Mouse (Mus musculus): Measurements from ENCODE around the gene Lrrc4. TPM values are rescaled to one million over a fixed set of nuclear protein-coding genes. Genes with fewer than 3 reads are reported as not detected.

The Lrrc4 gene
- polyA plus RNA-seq, 1 experiment from 2014 or later: 4.7 TPM

DNA sequence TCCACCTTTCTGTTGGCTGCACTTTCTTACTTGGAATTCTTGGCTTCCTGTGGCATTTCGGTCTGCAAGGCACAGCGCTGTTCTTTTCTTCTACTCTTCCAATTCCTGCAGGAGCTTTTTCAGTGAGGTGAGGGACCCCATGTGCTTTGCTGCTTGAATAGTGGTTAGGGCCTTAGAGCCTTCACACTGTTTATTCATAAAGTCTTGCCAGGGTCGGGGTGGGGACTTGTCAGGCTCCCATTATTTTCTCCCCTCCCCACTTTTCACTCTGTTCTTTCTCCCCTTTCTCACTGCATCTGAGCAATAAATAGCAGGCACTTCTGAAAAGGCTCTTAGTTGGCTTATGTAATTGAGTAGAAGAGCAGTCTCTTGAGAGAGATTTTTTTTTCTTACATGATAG, 213.2 kb downstream of the Lrrc4 start:
- 79% methylated on average over 3 of the region's 3 CpGs for WGBS
- Histone ChIP-seq H3K4me2 (replicated peaks; ENCODE audit: low read depth, low read length) (no peak overlapping the region), H3K27ac (ENCODE audit: low read depth, low read length) (no peak overlapping the region), H3K27me3 (ENCODE audit: control insufficient read depth, insufficient read depth, low read length) (no peaks in the 10 kb centered on the region), H3K9ac (ENCODE audit: low read depth, low read length) (no peak overlapping the region), H3K9me3 (ENCODE audit: control insufficient read depth, low read length) (no peaks in the 10 kb centered on the region), H3K4me3 (ENCODE audit: low read depth, low read length) (no peak overlapping the region), H3K36me3 (ENCODE audit: control insufficient read depth, insufficient read depth, low read length) (no peaks in the 10 kb centered on the region), H3K4me1 (replicated peaks; ENCODE audit: control insufficient read depth, insufficient read depth, low read length) (peaks cover 3% of the 10 kb centered on the region; the same call in 1 of the 2 replicates)
- ATAC-seq (ENCODE audit: low FRiP score) (no peak), DNase-seq (ENCODE audit: low spot score) (no peak)

DNA sequence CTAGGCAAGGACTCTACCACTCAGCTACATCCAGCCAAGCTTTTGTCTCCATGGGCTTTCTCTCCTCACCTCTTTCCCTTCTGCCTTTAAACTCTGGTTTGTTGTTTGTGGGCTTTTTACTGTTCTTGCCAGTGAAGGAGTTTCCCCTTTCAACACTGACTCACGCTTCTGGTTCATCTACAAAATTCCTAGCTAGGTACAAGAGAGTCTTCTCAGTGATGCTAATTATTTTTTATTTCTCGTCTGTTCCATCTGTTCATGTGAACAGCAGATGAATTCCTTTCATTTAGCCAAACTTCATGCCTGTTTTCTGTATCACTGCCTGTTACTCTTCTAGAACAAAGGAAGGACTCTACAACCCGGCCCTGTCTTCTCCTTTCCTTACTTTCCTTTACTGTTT, 215.6 kb downstream of the Lrrc4 start:
- Histone ChIP-seq H3K36me3 (ENCODE audit: control insufficient read depth, insufficient read depth, low read length) (no peaks in the 10 kb centered on the region), H3K4me3 (ENCODE audit: low read depth, low read length) (no peak overlapping the region), H3K27ac (ENCODE audit: low read depth, low read length) (no peak overlapping the region), H3K4me2 (replicated peaks; ENCODE audit: low read depth, low read length) (no peak overlapping the region), H3K9ac (ENCODE audit: low read depth, low read length) (no peak overlapping the region), H3K9me3 (ENCODE audit: control insufficient read depth, low read length) (no peaks in the 10 kb centered on the region), H3K27me3 (ENCODE audit: control insufficient read depth, insufficient read depth, low read length) (no peaks in the 10 kb centered on the region), H3K4me1 (replicated peaks; ENCODE audit: control insufficient read depth, insufficient read depth, low read length) (peaks cover 3% of the 10 kb centered on the region; the same call in 1 of the 2 replicates)
- no peak for ATAC-seq (ENCODE audit: low FRiP score)
- WGBS: 48% methylated on average over 3 of the region's 3 CpGs
- no peak for DNase-seq (ENCODE audit: low spot score)

DNA sequence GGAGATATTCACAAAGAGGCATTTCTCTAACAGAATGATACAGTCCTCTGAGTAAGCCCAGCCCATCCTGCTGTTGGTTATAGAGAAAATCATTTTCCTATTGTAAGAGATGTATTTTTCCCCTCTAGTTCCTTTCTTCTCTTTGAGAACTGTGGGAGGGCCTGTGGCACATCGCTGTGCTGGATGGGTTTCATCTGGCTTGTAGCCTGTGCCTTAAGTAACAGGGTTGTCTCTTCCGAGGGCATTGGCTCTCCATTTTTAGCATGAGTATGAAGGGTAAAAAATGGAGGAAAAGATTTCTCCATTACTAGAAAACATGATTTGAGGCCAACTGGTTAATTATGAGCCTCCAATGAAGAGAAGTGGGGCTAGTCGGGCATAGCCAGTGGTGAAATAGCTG, 216.1 kb downstream of the Lrrc4 start:
- Histone ChIP-seq H3K9me3 (ENCODE audit: control insufficient read depth, low read length) (no peaks in the 10 kb centered on the region), H3K27me3 (ENCODE audit: control insufficient read depth, insufficient read depth, low read length) (no peaks in the 10 kb centered on the region), H3K4me1 (replicated peaks; ENCODE audit: control insufficient read depth, insufficient read depth, low read length) (peaks cover 3% of the 10 kb centered on the region; the same call in 1 of the 2 replicates), H3K4me3 (ENCODE audit: low read depth, low read length) (no peak overlapping the region), H3K4me2 (replicated peaks; ENCODE audit: low read depth, low read length) (no peak overlapping the region), H3K9ac (ENCODE audit: low read depth, low read length) (no peak overlapping the region), H3K36me3 (ENCODE audit: control insufficient read depth, insufficient read depth, low read length) (no peaks in the 10 kb centered on the region), H3K27ac (ENCODE audit: low read depth, low read length) (no peak overlapping the region)
- 87% methylated on average over 3 of the region's 3 CpGs for WGBS
- ATAC-seq (ENCODE audit: low FRiP score) (no peak), DNase-seq (ENCODE audit: low spot score) (no peak)

DNA sequence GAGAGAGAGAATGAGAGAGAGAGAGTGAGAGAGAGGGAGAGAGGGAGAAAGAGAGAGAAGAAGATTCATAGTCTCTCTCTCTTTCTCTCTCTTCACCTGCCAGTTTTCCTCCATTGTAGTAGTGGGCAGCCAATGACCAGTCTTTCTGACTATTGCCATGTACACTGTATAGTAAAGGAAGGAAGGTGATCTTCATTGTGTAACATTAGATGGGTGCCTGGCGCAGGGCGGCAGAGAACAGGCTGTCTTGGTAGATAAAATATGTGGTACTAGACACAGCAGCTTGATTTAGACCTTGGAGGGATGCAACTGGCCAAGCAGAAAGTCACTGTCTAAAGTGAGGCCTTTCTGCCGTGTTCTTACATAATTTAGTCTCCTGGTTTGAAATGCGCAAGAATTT, 216.7 kb downstream of the Lrrc4 start:
- Histone ChIP-seq H3K9ac (ENCODE audit: low read depth, low read length) (no peak overlapping the region), H3K27ac (ENCODE audit: low read depth, low read length) (no peak overlapping the region), H3K4me3 (ENCODE audit: low read depth, low read length) (no peak overlapping the region), H3K4me1 (replicated peaks; ENCODE audit: control insufficient read depth, insufficient read depth, low read length) (peaks cover 3% of the 10 kb centered on the region; the same call in 1 of the 2 replicates), H3K27me3 (ENCODE audit: control insufficient read depth, insufficient read depth, low read length) (no peaks in the 10 kb centered on the region), H3K9me3 (ENCODE audit: control insufficient read depth, low read length) (no peaks in the 10 kb centered on the region), H3K36me3 (ENCODE audit: control insufficient read depth, insufficient read depth, low read length) (no peaks in the 10 kb centered on the region), H3K4me2 (replicated peaks; ENCODE audit: low read depth, low read length) (no peak overlapping the region)
- ATAC-seq (ENCODE audit: low FRiP score) (no peak), DNase-seq (ENCODE audit: low spot score) (no peak)
- WGBS: 87% methylated on average over 4 of the region's 4 CpGs

DNA sequence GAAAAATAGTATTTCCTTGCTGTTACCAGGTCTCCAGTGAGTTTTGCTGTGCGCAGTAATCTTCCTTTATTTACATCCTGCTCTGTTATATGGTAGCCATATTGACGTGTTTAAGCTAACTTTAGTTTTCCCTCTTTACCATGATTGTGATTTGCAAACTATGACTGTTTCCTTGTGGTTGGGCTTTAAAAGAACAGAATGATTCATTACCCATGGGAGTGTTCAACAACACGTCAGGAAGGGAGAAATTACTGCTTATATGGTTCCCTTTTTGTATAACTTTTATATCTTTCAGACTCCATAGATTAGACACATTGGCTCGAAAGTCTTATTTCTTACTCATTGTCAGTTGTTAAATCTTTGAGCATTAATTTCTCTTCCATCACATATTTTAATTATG, 218.1 kb downstream of the Lrrc4 start:
- H3K9ac ChIP-seq (ENCODE audit: low read depth, low read length): no peak overlapping the region
- no peak overlapping the region for H3K27ac ChIP-seq (ENCODE audit: low read depth, low read length)
- H3K4me3 ChIP-seq (ENCODE audit: low read depth, low read length): no peak overlapping the region
- no peaks in the 10 kb centered on the region; the same call in 1 of the 2 replicates for H3K4me1 ChIP-seq (replicated peaks; ENCODE audit: control insufficient read depth, insufficient read depth, low read length)
- WGBS: 88% methylated on average over 4 of the region's 4 CpGs
- no peak for ATAC-seq (ENCODE audit: low FRiP score)
- no peak overlapping the region for H3K4me2 ChIP-seq (replicated peaks; ENCODE audit: low read depth, low read length)
- no peaks in the 10 kb centered on the region for H3K9me3 ChIP-seq (ENCODE audit: control insufficient read depth, low read length)
- no peaks in the 10 kb centered on the region for H3K27me3 ChIP-seq (ENCODE audit: control insufficient read depth, insufficient read depth, low read length)
- H3K36me3 ChIP-seq (ENCODE audit: control insufficient read depth, insufficient read depth, low read length): no peaks in the 10 kb centered on the region
- DNase-seq (ENCODE audit: low spot score): no peak

Other genes with a start within 250 kb of the Lrrc4 start
- gene Lep, start 228.5 kb upstream of the Lrrc4 start, polyA plus RNA-seq (2014; fragmentation: Nextera tagmentation; extraction: Ambion mirVana): not detected in 2 replicates

Data from hindbrain, embryonic 11.5 days (tissue).